Mouse (Mus musculus) MEL (cell line): ENCODE data around the gene Nrbp1. TPM values are rescaled to one million over a fixed set of nuclear protein-coding genes. Genes with fewer than 3 reads are reported as not detected.

Experiments
- DNase-seq: peaks from one replicate; pipeline ENCODE4 v3.0.0; 2011; ENCODE audit warnings: low read depth, low spot score
- H3K27ac ChIP-seq: 2 replicates; pipeline ENCODE4 v1.5.1; 2012; ENCODE audit warnings: low read depth, mild to moderate bottlenecking, control low read depth, low read length, moderate library complexity; ENCODE audit not compliant: control insufficient read depth
- H3K27me3 ChIP-seq, 2 experiments: fragments of 150-350 bp in 1 of 2; sonication (generic) in 1 of 2; 2 replicates each; pipeline ENCODE4 v1.6.1; 2012; ENCODE audit warnings: low read length in 2 of 2, mild to moderate bottlenecking in 2 of 2, improper control_type of control experiment in 1 of 2, moderate library complexity in 1 of 2; ENCODE audit not compliant: insufficient read depth in 2 of 2, control insufficient read depth in 1 of 2
- H3K36me3 ChIP-seq, 2 experiments: 2 replicates each; pipeline ENCODE4 v1.6.1; 2012 to 2014; ENCODE audit warnings: low read length in 2 of 2, improper control_type of control experiment in 1 of 2, inconsistent platforms in 1 of 2, mild to moderate bottlenecking in 1 of 2; ENCODE audit not compliant: insufficient read depth in 2 of 2, control insufficient read depth in 1 of 2
- H3K4me1 ChIP-seq, 2 experiments: fragments of 150-350 bp in 1 of 2; sonication (generic) in 1 of 2; 2 replicates each; pipeline ENCODE4 v1.6.1; 2012; ENCODE audit warnings: low read length in 2 of 2, improper control_type of control experiment in 1 of 2, mild to moderate bottlenecking in 1 of 2; ENCODE audit not compliant: insufficient read depth in 2 of 2, control insufficient read depth in 1 of 2
- H3K4me3 ChIP-seq, 2 experiments: fragments of 150-350 bp in 1 of 2; sonication (generic) in 1 of 2; 2 replicates each; pipeline ENCODE4 v1.5.1; 2012; ENCODE audit warnings: low read depth in 2 of 2, low read length in 2 of 2, mild to moderate bottlenecking in 2 of 2, moderate library complexity in 2 of 2, control low read depth in 1 of 2, improper control_type of control experiment in 1 of 2; ENCODE audit not compliant: control insufficient read depth in 1 of 2, insufficient read depth in 1 of 2
- H3K79me2 ChIP-seq: 2 replicates; pipeline ENCODE4 v1.6.1; 2012; ENCODE audit warnings: mild to moderate bottlenecking, low read length, moderate library complexity; ENCODE audit not compliant: control insufficient read depth, poor library complexity, insufficient read depth
- H3K9ac ChIP-seq: 2 replicates; pipeline ENCODE4 v1.6.1; 2012; ENCODE audit warnings: low read depth, mild to moderate bottlenecking, control low read depth, low read length, moderate library complexity; ENCODE audit not compliant: control insufficient read depth, poor library complexity, severe bottlenecking
- H3K9me3 ChIP-seq: fragments of 150-350 bp; sonication (generic); replicated peaks from 2 replicates; pipeline ENCODE4 v1.6.1; 2012; ENCODE audit warnings: mild to moderate bottlenecking, low read length, improper control_type of control experiment, moderate library complexity; ENCODE audit not compliant: insufficient read depth
- CTCF ChIP-seq, 3 experiments: IDR thresholded peaks in 2 of 3; conservative IDR thresholded peaks in 1 of 3; 2 replicates each; pipeline ENCODE4 v1.5.1; 2011 to 2012; ENCODE audit warnings: low read length in 3 of 3, low read depth in 2 of 3, mild to moderate bottlenecking in 2 of 3, improper control_type of control experiment in 1 of 3, inconsistent platforms in 1 of 3, mixed read lengths in 1 of 3, moderate library complexity in 1 of 3; ENCODE audit not compliant: control insufficient read depth in 1 of 3, insufficient read depth in 1 of 3, poor library complexity in 1 of 3, severe bottlenecking in 1 of 3
- E2F4 ChIP-seq: IDR thresholded peaks from 2 replicates; pipeline ENCODE4 v1.6.1; 2011; ENCODE audit warnings: low read depth, low read length, improper control_type of control experiment, borderline replicate concordance
- GABPA ChIP-seq: IDR thresholded peaks from 2 replicates; pipeline ENCODE4 v1.6.1; 2012; ENCODE audit warnings: low read depth, mild to moderate bottlenecking, inconsistent platforms, low read length, improper control_type of control experiment, moderate library complexity
- MAX ChIP-seq: IDR thresholded peaks from 2 replicates; pipeline ENCODE4 v1.6.1; 2011; ENCODE audit warnings: low read length, improper control_type of control experiment
- MXI1 ChIP-seq: IDR thresholded peaks from 2 replicates; pipeline ENCODE4 v1.6.1; 2011; ENCODE audit warnings: mild to moderate bottlenecking, low read depth, low read length, improper control_type of control experiment
- UBTF ChIP-seq: IDR thresholded peaks from 2 replicates; pipeline ENCODE4 v1.6.1; 2012; ENCODE audit warnings: low read depth, mild to moderate bottlenecking, inconsistent platforms, low read length, improper control_type of control experiment, moderate library complexity, borderline replicate concordance; ENCODE audit not compliant: insufficient read depth
- ZC3H11A ChIP-seq: IDR thresholded peaks from 2 replicates; pipeline ENCODE4 v1.6.1; 2012; ENCODE audit warnings: low read depth, mild to moderate bottlenecking, inconsistent platforms, low read length, improper control_type of control experiment
- ZMIZ1 ChIP-seq: IDR thresholded peaks from 2 replicates; pipeline ENCODE4 v1.6.1; 2012; ENCODE audit warnings: low read depth, mild to moderate bottlenecking, inconsistent platforms, low read length, improper control_type of control experiment, moderate library complexity
- polyA plus RNA-seq, 2 experiments: library from polyadenylated mRNA; stranded (reverse) in 1 of 2; unstranded in 1 of 2; fragments of >175 nt in 1 of 2; fragments of >200 nt in 1 of 2; gene quantifications; 2 replicates each; pipeline versions ENCODE4 v1.2.1 to v1.2.4; 2012; ENCODE audit warnings: low replicate concordance in 2 of 2, low read depth in 1 of 2; ENCODE audit not compliant: insufficient read length in 2 of 2, insufficient read depth in 1 of 2, missing spikeins in 1 of 2
- total RNA-seq: library from RNA; depleted of rRNA; stranded (reverse); fragments of 300-350 nt; gene quantifications from 2 replicates; pipeline ENCODE4 v1.2.3, GENCODE M21; 2012

The Nrbp1 gene
- total and polyA plus RNA-seq, 3 experiments: 42.0 to 55.2 TPM; not detected in 1

DNA sequence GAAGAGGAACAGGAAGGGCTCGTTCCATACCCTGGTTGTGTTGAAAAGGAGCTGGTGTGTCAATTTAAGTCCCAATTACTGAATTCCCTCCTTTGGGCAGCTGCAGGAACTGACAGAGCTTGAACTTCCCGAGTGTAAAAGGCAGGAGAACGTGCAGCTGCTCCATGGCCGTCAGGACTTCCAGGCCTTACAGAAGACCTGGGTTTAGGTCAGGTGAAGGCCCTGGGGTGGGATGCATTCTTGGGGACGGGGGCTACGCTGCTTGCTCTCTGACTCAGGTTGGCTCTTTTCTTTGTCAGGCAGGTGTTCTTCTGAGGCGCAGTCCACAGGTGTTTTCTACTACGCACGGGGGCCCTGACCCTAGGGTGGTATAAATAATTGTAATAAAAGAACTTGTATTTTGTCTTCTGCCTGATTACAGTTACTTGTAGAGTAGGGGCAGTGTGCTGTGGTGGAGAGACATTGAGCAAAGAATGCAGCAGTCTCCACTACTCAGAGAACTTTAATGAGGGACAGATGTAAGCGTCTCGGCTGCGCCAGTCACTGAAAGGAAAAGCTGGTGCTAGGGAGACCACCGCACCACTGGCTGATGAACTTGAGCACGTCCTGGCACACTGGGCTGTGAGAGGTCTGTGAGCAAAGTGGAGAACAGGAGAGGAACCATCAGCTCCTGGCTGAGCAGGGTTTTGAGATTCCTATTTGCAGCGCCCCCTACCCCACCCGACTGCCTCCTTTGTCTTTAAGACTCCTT, 12.3 kb downstream of the Nrbp1 start:
- Histone ChIP-seq H3K27ac (no peak overlapping the region), H3K79me2 (no peaks in the 10 kb centered on the region), H3K27me3 (no peaks in the 10 kb centered on the region), H3K36me3 (peaks cover 0 to 10% of the 10 kb centered on the region in 2 experiments; a peak in 2 of 4 replicates), H3K9me3 (no peaks in the 10 kb centered on the region), H3K9ac (no peak overlapping the region), H3K4me3 (no peak overlapping the region), H3K4me1 (no peaks in the 10 kb centered on the region)
- TF ChIP-seq E2F4 (no peak), CTCF (IDR thresholded peaks at IDR 0.05 in 2 of 3, conservative IDR thresholded peaks at IDR 0.05 in 1 of 3; ENCODE audit: control insufficient read depth in 1 of 3, insufficient read depth in 1 of 3, low read depth in 2 of 3, low read length in 3 of 3, poor library complexity in 1 of 3, severe bottlenecking in 1 of 3) (peak in 2 of 3 experiments; percentile 8 to 15; a peak in 1 of 6 replicates)
- DNase-seq: no peak

- peaks cover 0 to 6% of the 10 kb centered on the region in 2 experiments; a peak in 2 of 4 replicates for H3K36me3 ChIP-seq
- H3K4me1 ChIP-seq: no peaks in the 10 kb centered on the region
- no peaks in the 10 kb centered on the region for H3K9me3 ChIP-seq
- H3K27ac ChIP-seq: no peak overlapping the region
- no peak for DNase-seq
- no peak overlapping the region for H3K4me3 ChIP-seq
- no peak overlapping the region for H3K9ac ChIP-seq
- H3K27me3 ChIP-seq: no peaks in the 10 kb centered on the region
- TF ChIP-seq CTCF (IDR thresholded peaks at IDR 0.05 in 2 of 3, conservative IDR thresholded peaks at IDR 0.05 in 1 of 3; ENCODE audit: control insufficient read depth in 1 of 3, insufficient read depth in 1 of 3, low read depth in 2 of 3, low read length in 3 of 3, poor library complexity in 1 of 3, severe bottlenecking in 1 of 3) (no peak), ZC3H11A (no peak)
- no peaks in the 10 kb centered on the region for H3K79me2 ChIP-seq
Measured at GRCm38 (mm10) chr5:31253806-31254205, 13.1 kb downstream of the Nrbp1 start.

- TF ChIP-seq UBTF (no peak), GABPA (no peak), ZMIZ1 (no peak), MAX (no peak), MXI1 (no peak)
- TF ChIP-seq, all 39 proteins: peak for 0
- H3K4me1 ChIP-seq: no peaks in the 10 kb centered on the region
- no peaks in the 10 kb centered on the region for H3K79me2 ChIP-seq
- H3K27ac ChIP-seq: no peak overlapping the region
- H3K9ac ChIP-seq: no peak overlapping the region
- H3K27me3 ChIP-seq: no peaks in the 10 kb centered on the region
- no peaks in the 10 kb centered on the region; a peak in 1 of 4 replicates for H3K36me3 ChIP-seq
- H3K4me3 ChIP-seq: no peak overlapping the region
- DNase-seq: no peak
- no peaks in the 10 kb centered on the region for H3K9me3 ChIP-seq
Measured at GRCm38 (mm10) chr5:31254452-31254851, 13.8 kb downstream of the Nrbp1 start.
